Mouse (Mus musculus): ENCODE data around the gene Crocc2.

The Crocc2 gene

DNA sequence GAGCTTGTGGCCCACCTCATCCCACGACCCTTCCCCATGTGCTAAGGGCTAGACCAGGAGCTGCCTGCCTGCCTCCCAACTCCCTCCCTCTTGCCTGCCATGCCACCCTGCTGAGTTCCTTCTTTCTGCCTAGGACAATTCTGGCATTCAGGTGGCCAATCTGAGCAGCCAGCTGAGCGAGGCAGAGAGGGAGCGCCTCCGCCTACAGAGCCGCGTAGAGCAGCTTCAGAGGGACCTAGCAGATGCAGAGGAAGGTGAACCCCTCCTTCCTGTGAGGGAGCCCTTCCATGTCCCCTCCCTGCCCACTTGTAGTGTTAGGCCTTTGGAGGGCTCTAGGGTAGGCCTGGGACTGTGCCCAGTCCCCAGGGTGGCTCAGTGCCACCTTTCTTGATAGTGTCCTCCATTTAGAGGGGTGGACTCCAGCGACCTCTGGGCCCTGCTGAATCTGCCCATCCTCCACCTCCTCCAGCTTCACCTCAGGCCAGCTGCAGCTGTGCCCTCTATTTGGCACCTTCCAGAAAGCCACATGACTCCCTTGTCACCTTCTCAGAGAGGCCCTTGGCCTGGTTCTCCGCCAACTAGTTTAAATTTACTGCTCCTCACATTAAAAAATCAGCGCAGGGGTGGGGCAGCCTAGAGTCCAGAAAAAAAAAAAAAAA lies 48.4 kb downstream of the Crocc2 start:
- no peak for DNase-seq (ENCODE audit: low spot score in 2 of 2)

DNA sequence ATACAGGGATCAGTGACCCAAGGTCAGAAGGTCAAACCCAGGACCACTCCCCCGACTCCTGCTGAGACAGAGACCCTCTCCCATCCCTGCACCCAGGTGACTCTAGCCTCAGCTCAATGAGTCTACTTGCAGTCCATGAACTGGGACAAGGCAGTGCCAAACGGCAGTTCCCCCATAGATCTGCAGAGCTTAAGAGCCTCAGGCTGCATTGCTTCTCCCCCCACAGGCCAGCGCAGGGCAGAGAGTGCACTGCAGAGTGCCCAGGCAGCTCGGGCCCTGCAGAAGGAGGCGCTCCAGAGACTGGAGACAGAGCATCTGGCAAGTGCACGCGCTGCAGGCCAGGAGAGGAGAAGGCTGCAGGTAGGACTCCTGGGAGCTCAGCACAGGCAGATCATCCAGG lies 49.0 kb downstream of the Crocc2 start:
- no peak for DNase-seq (ENCODE audit: low spot score in 2 of 2)

DNA sequence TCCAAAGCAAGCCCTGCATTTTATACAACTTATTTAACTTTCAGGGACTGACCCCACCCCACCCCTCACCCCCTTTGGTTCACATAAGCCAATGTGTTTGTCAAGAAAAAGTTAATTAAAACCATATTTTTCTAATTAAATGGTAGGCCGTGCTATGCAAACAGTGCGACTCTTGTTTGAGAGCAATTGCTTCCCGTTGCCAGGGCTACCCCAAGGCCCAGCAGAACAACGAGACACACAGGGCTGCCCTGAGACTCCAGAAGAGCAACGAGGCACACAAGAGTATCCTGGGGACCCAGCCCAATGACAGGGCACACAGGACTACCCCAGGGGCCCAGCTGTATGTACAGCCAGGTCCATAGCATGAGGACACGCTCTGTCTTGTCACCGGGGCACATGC lies 52.3 kb downstream of the Crocc2 start:
- no peak for DNase-seq (ENCODE audit: low spot score in 2 of 2)

DNA sequence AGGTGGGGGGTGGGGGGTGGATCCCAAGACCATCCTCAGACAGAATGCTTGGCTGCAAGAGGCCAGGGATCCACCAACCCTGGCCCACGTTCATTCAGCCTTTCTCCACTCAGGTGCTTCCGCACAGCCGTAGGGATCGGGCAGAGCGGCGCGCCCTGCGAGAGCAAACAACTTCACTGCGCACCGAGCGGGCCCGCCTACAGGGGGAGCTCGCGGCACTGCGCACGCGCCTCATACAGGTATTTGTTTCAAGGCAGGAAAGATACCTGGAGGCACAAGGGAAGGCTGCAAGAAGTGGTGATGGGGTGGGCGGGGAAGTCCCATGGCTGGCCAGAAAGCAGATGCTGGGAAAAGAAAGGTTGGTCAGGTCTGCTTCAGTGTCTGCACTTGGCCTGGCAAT lies 55.4 kb downstream of the Crocc2 start:
- DNase-seq (ENCODE audit: low spot score in 2 of 2), result peak; percentile 43 to 68

DNA sequence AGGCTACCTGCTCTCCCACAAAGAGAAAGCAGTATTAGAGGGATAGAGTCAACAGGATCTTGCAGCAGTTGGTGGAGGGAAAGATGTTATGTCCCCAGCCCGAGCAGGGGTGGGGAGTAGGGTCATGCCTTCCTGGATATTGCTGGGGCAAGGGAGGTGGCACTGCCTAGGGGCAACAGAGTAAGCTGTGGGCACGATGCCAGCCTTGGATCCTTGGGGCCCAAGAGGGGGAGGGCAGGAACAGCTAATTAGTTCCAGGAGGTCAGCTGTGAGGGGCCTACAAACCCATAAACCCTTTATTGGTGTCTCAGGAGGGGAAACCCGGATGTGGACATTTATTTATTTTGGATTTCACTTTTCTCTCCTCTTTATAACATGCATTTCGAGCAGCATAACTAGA lies 56.7 kb downstream of the Crocc2 start:
- DNase-seq (ENCODE audit: low spot score in 2 of 2), result no peak

DNA sequence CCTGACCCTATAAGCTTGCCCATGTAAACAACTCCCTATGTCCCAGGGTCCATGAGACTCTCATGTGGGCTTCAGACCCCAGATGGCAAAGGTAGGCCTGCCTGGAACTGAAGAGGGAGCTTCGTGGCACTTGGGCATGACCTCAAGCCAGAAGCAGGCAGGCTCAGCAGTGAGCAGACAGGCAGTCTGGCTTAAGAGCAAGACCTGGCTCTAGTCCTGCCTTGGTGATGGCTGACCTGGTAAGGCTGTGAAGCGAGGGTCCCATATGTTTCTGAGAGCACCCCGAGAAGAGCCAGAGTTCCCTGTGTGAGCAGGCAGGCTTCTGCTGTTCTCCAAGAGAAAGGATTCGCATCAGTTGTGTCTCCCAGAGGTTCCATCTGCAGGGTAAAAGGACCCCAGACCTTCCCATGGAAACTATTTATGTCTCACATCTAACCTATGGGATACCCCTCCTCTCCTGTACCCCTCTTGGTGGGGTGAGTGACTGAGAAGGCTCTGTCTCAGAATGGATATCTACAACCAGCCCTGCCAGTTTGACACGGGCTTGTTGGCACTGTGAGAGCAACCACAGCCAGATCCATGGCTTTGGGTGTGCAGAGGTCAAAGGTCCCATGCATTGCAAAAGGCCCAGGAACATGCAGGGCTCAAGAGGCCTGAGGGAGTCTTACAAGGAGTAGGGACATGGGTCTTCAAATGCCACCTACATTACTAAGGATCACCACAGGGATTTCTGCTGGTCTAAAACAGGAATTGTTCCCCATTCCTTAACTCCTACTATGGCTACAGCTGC lies 57.4 kb downstream of the Crocc2 start:
- no peak for DNase-seq (ENCODE audit: low spot score in 2 of 2)

DNA sequence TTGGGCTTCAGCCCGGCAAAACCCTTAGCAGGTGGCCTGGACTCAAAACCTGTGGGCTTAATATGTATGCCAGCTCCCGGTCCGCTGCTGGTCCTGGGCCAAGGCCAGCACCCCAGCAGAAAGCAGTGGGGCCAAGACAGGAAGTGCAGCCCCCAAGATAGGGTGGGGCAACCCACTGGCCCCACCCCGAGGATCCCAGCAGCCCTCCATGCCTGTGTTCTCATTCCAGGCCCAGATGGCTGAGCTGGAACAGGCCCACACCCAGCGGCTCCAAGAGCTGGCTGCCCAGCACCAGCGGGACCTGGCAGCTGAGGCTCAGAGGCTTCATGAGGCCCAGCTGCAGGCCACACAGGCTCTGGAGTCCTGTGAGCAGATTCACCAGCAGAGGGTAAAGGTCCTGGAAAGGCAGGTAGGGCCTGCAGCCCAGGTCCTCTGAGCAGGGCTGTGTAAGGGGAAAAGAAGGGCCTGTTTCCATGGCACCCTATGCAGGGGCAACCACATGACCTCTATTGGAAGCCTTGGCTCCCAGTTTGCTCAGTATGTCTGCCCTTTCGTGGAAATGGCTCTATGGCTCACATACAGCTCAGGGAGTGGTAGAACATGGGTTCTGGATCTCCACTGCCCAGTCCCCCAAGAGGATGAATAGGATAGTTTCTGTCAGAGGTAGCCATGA lies 58.9 kb downstream of the Crocc2 start:
- DNase-seq (ENCODE audit: low spot score in 2 of 2), result no peak

DNA sequence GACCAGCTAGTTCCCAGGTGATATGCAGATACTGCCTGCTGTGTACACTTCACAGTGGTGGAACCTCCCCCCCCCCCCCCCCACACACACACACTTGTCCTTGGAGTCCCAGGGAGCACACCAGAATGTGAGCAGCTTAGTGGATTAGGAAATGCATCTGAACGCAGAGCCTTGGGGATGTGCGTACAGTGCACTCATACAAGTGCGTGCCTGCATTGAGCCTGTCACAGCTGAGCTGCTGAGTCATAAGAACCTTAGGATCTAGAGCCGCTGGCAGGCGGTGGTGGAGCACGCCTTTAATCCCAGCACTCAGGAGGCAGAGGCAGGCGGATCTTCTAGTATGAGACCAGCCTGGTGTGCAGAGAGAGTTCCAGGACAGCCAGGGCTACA lies 59.4 kb downstream of the Crocc2 start:
- no peak for DNase-seq (ENCODE audit: low spot score in 2 of 2)

DNA sequence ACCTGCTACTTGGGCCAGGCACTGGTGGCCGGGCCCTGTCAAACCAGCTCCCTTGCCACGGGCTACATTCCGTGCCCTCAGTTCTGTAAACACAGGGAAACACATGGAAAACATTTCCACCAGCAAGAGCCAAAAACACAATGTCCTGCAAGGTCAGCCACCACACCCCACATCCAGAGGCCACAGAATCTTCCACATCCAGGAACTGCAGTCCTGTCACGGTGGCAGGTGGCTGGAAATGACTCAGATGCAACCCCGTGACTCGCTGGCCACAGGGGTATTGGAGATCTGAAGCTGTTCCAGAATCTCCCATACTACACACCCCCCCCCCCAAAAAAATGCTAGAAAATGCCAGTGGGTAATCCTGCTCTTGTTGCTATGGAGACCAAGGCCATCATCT lies 60.7 kb downstream of the Crocc2 start:
- DNase-seq (ENCODE audit: low spot score in 2 of 2), result no peak

DNA sequence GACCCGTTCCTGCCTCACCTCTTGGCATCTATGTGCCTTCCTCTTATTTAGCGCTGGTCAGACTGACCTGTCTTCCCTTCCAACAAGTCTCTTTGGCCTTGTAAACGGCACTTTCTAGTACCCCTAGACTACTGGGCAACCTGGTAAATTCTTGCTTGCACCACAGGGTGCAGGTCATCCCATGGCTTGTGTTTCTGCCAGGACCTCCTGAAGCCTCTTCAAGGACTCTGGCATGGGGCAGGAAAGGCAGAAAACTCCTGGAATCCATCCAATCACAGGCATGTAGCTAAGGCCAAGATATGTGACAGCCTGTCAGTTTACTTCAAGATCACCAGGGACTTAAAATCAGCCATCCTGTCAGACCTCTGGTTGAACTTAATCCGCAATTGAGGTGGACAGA lies 61.1 kb downstream of the Crocc2 start:
- DNase-seq (ENCODE audit: low spot score in 2 of 2), result no peak

DNA sequence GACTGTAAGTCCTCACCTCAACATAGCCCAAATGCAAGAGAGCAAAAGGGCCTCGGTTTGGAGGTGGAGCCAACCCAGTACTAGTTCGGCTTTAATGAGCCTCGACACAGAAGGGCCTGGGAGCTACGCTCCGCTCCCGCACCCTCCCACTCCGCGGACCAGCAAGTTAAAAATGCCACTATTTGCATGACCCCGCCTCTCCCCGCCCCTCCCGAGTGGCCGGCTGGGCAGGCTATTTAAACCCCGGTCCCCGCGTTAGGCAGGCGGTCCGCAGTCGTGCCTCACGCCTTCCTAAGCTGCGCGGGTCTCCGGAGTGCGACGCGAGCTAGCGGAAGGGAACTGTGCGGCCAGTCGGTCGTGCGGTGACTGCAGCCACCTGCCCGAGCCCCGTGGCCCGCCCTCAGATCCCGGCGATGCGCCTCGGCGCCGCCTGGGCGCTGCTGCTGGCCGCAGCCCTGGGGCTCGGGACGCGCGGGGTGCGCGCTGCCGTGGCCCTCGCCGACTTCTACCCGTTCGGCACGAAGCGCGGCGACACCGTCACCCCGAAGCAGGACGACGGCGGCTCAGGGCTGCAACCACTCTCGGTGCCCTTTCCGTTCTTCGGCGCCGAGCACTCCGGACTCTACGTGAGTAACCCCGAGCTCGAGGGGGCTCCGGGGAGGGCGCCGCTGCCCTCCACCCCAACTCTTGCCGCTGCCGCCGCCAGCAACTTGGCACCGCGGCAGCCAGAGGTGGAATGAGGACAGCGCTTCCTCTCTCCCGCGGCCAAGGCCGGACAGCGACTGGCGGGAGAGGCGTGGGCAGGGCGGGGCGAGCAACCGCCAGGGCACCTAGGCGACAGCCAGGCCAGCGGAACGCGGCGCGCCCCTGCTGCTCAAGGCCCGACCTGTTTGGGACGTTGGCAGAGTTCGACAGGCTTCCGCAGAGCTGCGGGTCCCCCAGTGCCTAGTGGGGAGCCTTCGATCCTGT lies 67.3 kb downstream of the Crocc2 start, which contains the start of gene Sned1:
Gene Sned1 (plus strand): TSS at position 266 of the 969 bp plus-strand sequence.
- DNase-seq (ENCODE audit: low spot score in 2 of 2), result peak; percentile 89 to 92

DNA sequence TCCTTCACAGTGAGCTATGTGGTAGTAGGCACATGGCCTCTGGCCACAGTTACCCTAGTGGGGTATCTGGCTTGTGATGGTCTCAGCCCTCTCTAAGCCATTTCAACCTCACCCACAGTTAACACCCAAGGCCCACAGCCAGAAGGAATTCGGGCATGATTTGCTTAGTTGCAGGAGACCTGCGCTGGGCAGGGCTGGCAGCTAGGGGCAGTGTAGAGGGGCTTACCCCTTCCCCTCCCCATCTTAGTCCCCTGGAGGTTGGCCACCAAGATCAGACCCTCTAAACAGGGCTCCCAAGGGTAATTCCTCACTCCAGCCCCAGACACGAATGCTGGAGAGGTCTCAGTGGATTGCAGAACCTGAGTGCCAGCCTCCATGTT lies 68.0 kb downstream of the Crocc2 start:
- DNase-seq (ENCODE audit: low spot score in 2 of 2), result no peak

DNA sequence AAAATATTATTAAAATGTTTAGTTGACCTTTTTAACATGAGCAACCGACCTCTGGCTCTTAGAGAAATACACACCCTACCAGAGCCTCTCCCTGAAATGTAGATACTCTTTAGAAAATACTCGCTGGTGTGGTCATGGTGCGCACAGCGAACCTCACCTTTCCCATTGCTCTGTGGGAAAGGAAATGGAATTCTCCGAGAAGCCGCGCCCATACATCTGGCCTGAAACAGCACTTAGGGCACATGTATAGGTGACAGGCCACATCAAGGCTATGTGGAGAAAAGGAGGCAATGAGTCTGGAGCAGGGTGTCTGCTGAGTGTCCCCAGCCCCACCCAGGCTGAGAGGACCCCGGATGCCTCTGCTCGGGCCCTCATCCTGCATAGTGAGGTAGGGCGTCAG lies 69.2 kb downstream of the Crocc2 start:
- DNase-seq (ENCODE audit: low spot score in 2 of 2), result no peak

DNA sequence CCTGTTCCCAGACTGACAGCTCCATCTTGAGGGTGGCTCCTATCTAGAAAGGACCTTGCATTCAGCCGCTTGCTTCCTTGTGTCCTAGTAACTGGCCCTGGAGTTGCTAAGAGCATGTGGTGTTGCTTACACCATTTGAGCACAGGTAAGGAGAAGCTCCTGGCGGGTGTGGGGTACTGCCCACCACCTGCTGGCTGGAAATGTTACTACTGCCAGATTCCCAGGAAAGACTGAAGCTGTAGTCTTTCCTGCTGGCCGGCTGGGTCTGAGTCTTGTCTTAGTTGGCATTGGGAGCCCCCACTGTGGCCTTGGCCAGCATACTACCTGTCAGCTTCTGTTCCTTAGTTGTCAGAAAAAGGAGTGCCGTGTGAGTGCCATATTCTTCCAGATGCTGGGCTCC lies 69.7 kb downstream of the Crocc2 start:
- DNase-seq (ENCODE audit: low spot score in 2 of 2), result no peak

DNA sequence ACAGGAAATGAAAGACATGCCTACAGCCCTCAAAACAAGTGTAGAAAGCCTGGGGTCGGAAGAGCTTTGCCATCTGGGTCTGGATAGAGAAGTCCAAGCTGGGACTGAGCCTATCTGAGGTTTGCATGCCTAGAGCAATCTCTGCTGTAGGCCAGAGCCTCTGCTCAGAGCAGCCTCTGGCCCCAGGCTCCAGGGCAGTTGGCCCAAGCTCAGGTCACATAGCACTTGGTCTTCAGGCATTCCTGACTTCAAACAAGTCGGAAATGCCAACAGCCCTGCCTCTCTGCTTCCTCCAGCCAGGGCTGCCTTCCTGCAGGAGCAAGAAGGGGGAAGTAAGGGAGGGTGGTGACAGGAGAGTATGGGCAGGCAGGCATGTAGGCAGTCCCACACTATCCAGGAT lies 77.4 kb downstream of the Crocc2 start:
- DNase-seq (ENCODE audit: low spot score in 2 of 2), result no peak

DNA sequence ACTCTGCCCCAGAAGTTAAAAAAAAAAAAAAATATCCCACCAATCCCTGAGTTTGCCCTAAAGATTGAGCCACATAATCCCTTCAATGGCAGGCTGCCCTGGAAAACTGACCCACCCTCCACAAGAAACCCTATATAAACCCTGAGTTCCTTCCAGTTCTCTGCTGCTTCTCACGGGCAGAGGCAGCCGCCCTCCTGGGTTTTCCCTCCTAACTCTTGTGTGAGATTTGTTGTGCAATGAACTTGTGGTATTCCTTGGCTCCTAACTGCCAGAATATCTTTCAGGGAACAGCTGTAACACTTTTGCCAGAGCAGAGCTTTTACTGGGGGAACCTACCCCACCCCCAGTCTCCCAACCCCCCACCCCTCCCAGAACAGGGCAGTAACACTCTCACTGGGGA lies 84.1 kb downstream of the Crocc2 start:
- DNase-seq (ENCODE audit: low spot score in 2 of 2), result no peak

DNA sequence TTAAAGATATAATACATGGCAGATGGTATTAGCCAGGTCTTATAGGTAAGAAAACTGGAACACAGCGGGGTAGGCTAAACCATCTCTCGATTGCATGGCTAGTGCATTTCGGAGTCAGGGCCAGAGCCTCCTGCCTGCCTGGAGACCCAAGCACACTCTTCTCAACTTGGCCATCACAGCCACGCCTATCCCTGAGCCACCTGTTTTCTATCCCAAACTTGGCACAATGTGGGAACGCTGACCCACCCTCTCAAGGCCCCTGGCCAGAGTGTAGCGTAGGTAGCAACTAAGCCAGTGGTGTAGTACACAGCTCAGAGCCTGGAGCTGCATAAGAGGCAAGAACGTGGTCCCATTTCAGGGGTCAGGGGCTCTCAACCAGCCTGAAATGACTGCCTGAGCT lies 87.2 kb downstream of the Crocc2 start:
- no peak for DNase-seq (ENCODE audit: low spot score in 2 of 2)

DNA sequence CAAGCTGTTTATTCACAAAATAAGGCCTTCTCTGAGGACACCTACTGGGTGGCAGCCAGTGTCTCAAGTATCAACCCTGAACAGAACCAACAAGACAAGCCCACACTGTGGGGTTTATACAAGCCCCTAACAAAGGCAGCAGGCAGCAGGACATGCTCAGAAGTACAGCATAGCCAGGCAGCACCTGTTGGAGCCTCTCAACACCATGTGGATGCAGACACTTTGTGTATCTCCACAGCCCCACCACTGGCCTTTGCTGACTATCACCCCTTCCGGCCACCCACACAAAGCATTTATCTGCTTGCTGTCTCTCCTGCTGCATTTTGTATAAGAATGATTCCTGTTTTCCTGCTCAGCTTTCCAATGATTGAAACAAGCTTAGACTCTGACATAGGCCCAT lies 89.0 kb downstream of the Crocc2 start:
- no peak for DNase-seq (ENCODE audit: low spot score in 2 of 2)

DNA sequence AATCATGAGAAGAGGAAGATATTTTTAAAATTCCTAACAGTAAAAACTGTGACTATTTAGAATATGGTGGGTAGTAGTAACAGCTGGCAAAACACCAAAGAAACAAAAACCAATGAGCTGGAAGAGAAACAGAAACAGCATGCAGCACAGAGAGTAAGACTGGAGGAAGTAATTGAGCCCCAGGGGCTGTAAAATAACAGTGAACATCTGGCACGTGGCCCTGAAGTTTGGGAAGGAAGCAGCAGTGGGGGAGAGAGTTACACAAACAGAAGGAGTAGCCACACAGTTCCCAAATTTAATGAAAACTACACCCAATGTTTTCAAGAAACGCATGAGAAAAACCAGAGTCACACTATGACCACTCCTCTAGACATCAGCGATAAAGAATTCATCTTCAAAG lies 98.7 kb downstream of the Crocc2 start:
- no peak for DNase-seq (ENCODE audit: low spot score in 2 of 2)

DNA sequence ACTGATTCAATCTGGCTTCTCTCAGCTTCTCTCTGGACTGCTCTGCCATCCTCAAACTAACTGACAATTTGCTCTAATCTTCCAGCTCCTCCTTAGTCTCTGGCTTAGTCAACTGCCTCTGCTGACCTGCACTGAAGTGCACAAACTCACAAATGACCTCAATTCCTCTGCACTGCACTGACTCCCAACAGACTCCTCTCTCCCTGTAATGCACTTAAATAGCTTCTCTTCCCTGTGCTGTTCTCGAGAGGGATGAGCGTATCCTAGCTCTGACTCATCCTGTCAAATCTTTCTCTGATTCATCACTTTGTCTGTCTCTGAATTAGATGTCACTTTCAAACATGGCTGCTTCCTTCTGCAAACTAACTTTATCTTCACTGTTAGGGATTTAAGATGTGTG lies 99.7 kb downstream of the Crocc2 start:
- no peak for DNase-seq (ENCODE audit: low spot score in 2 of 2)

DNA sequence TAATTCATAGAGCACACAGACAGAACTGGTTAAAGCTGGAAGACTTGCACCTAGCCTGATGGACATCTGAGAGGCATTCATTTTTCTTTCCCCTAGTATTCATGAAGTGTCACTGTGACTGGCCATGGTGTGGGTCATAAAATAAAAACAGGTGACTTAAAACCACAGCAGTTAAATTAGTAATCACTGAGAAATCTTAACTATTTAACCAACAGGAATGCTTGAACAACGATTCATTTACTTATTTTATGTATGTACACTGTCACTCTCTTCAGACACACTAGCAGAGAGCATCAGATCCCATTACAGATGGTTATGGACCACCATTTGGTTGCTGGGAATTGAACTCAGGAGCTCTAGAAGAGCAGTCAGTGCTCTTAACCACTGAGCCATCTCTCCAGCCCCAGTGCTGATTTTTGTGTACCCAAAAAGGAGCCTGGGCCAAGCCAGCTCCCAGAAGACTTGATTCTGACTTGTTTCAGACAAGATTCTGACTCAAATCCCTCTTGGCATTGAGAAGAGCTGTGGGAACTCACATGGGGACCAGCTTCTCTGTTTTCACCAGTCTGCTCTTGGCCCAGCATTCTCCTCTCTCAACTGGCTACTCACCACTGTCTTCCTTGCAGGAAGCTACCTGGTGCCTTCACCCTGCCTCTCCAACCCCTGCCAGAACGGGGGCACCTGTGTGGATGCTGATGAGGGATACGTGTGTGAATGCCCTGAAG lies 102.2 kb downstream of the Crocc2 start:
- DNase-seq (ENCODE audit: low spot score in 2 of 2), result no peak

Data from urinary bladder, postnatal 4 days (tissue).